Mouse (Mus musculus): ENCODE results near the gene Ldb1. TPM values are rescaled to one million over a fixed set of nuclear protein-coding genes. Genes with fewer than 3 reads are reported as not detected.

Ldb1 gene
- 138 and 139 TPM in 2 replicates for polyA plus RNA-seq (2016; fragmentation: Nextera tagmentation; extraction: Ambion mirVana)

DNA sequence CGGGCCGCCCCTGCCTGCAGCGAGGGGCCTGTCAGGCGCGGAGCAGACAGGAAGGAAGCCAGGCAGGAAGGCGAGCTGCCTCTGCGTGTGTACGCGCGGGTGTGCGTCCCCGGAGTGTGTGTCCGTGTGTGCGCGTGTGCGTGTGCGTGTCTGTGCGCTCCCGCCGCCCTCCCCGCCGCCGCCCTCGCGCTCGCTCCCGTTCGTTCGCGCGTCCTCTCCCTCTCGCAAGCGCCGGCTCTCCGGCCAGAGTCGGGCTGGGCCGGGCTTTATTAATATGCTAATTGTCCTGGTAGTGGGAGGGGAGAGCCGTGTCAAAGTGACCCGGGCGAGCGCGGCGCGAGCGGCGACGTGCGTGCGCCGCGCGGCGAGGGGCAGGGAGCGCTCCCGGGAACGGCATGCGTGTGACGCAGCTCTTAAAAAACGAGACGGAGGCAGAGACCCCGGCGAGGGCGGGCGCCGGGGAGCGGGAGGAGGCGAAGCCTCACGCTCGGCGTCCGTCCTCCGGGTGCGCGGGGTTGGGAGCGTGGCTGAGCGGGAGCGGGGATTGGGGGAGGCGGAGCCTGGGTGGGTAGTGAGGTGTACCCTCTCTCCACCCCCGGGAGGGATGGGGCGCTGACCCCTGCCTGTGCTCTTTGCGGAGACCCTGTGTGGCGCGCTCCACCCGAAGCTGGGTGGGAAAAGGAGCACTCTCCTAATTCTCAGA lies at the start of gene Ldb1:
TSS of gene Ldb1 (minus strand) at position 222 of the 703 bp plus-strand sequence.
- peaks cover 57% of the 10 kb centered on the region for H3K4me1 ChIP-seq
- H3K36me3 ChIP-seq (replicated peaks): no peaks in the 10 kb centered on the region
- peak within 1 kb of the TSS; percentile 98 for H3K9ac ChIP-seq
- H3K4me3 ChIP-seq (replicated peaks): peak within 1 kb of the TSS; percentile 95
- under 1% methylated on average over 83 of the region's 84 CpGs for WGBS
- H3K27ac ChIP-seq: peak within 1 kb of the TSS; percentile 99
- peak; percentile 71 for ATAC-seq (ENCODE audit: low FRiP score)
- no peaks in the 10 kb centered on the region for H3K27me3 ChIP-seq
- H3K9me3 ChIP-seq: no peaks in the 10 kb centered on the region
- H3K4me2 ChIP-seq: peak within 1 kb of the TSS; percentile 100

DNA sequence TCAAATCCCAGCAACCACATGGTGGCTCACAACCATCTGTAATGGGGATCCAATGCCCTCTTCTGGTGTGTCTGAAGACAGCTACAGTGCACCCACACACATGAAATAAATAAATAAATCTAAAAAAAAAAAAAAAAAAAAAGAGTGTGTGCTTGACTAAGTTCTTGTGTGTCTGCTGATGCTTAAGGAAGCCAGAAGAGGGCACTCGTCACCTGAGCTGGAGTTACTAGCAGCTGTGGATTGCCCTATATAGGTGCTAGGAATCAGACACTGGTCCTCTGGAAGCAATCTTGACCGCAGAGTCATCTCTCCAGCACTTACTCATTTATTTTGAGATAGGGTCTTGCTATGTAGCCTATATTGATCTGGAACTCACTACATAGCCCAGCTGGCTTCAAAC lies 49.1 kb upstream of the Ldb1 start:
- Histone ChIP-seq H3K9ac (no peak overlapping the region), H3K36me3 (replicated peaks) (no peaks in the 10 kb centered on the region), H3K27me3 (no peaks in the 10 kb centered on the region), H3K4me2 (no peak overlapping the region), H3K4me1 (no peaks in the 10 kb centered on the region), H3K9me3 (no peaks in the 10 kb centered on the region), H3K4me3 (replicated peaks) (no peak overlapping the region), H3K27ac (no peak overlapping the region)
- WGBS: 83% methylated on average over 2 of the region's 2 CpGs
- no peak for ATAC-seq (ENCODE audit: low FRiP score)

DNA sequence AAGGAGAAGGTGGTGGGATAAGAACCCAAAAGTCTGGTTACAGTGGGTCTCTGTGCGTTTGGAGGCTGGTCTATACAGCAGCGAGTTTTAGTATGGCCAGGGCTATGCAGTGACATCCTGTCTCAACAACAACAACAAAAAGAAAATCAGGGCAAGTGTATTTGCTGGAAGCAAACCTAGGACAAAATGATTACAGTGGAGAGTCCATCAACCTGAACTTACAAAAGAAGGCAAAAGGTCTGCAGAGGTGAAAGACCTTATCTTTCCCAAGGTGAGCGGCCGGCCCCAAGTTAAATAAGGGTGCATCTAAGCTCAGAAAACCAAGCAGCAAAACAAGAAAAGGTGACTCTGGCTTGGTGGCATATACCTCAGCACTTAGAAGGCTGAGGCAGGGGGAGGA lies 46.6 kb upstream of the Ldb1 start:
- Histone ChIP-seq H3K9me3 (no peaks in the 10 kb centered on the region), H3K27me3 (no peaks in the 10 kb centered on the region), H3K27ac (no peak overlapping the region), H3K4me3 (replicated peaks) (no peak overlapping the region), H3K36me3 (replicated peaks) (no peaks in the 10 kb centered on the region), H3K4me1 (no peaks in the 10 kb centered on the region), H3K4me2 (no peak overlapping the region), H3K9ac (no peak overlapping the region)
- ATAC-seq (ENCODE audit: low FRiP score): no peak
- 93% methylated on average over 4 of the region's 4 CpGs for WGBS

GRCm38 (mm10) chr19:46087871-46088270 lies 42.9 kb upstream of the Ldb1 start:
- 81% methylated on average over 7 of the region's 7 CpGs for WGBS
- no peaks in the 10 kb centered on the region for H3K27me3 ChIP-seq
- no peak overlapping the region for H3K4me2 ChIP-seq
- H3K9ac ChIP-seq: no peak overlapping the region
- peaks cover 29% of the 10 kb centered on the region for H3K36me3 ChIP-seq (replicated peaks)
- H3K27ac ChIP-seq: no peak overlapping the region
- H3K4me1 ChIP-seq: no peaks in the 10 kb centered on the region
- no peak overlapping the region for H3K4me3 ChIP-seq (replicated peaks)
- ATAC-seq (ENCODE audit: low FRiP score): no peak
- H3K9me3 ChIP-seq: no peaks in the 10 kb centered on the region

- H3K27me3 ChIP-seq: no peaks in the 10 kb centered on the region
- WGBS: 53% methylated on average over 3 of the region's 3 CpGs
- no peak overlapping the region for H3K4me2 ChIP-seq
- no peaks in the 10 kb centered on the region for H3K9me3 ChIP-seq
- H3K4me1 ChIP-seq: no peaks in the 10 kb centered on the region
- no peak overlapping the region for H3K9ac ChIP-seq
- no peak overlapping the region for H3K27ac ChIP-seq
- ATAC-seq (ENCODE audit: low FRiP score): no peak
- peaks cover 44% of the 10 kb centered on the region for H3K36me3 ChIP-seq (replicated peaks)
- no peak overlapping the region for H3K4me3 ChIP-seq (replicated peaks)
These were observed 41.3 kb upstream of the Ldb1 start for GRCm38 (mm10) chr19:46086337-46086736.

DNA sequence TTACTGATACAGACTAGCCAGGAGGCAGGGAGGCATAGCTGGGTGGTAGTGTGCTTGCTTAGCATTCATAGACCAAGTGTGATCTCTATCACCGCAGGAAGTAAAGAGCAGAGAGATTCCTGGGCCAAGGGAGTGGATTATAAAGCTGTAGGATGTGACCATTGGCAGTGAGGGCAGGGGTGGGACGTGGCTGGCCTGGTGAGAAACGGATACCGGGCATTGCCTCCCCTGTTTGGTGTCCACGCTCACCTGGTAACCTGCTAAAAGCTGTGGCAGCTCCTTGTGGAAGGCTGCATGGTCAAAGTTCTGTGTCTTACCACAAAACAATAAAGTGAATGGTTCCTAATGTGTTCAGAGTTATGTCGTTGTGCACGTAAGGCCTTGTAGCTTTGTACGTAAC lies 40.2 kb upstream of the Ldb1 start:
- 98% methylated on average over 8 of the region's 8 CpGs for WGBS
- no peak for ATAC-seq (ENCODE audit: low FRiP score)
- H3K36me3 ChIP-seq (replicated peaks): peaks cover 56% of the 10 kb centered on the region

DNA sequence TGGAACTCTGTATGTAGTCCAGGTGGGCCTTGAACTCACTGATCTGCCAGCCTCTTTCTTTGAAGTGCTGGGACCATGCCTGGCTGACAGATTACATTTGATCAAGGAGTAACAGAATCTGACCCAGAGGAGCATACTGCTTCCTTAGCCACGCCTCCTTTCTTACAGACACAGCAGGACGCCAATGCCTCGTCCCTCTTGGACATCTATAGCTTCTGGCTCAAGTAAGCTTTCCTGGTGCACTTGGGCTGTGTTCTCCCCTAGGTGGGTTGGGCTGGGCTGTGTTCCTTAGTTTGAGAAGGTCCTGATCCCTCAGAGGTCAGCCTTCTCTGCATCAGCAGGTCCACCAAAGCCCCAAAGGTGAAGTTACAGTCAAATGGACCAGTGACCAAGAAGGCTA lies 33.5 kb upstream of the Ldb1 start:
- Histone ChIP-seq H3K4me1 (peaks cover 19% of the 10 kb centered on the region), H3K4me3 (replicated peaks) (no peak overlapping the region), H3K27ac (no peak overlapping the region), H3K9me3 (no peaks in the 10 kb centered on the region), H3K4me2 (no peak overlapping the region), H3K27me3 (no peaks in the 10 kb centered on the region), H3K9ac (no peak overlapping the region), H3K36me3 (replicated peaks) (peaks cover 56% of the 10 kb centered on the region)
- 62% methylated on average over 3 of the region's 3 CpGs for whole genome bisulfite sequencing
- ATAC-seq (ENCODE audit: low FRiP score): no peak

More for the DNA sequence above, 40.2 kb upstream of the Ldb1 start:
- Histone ChIP-seq H3K4me2 (no peak overlapping the region), H3K4me1 (no peaks in the 10 kb centered on the region), H3K27me3 (no peaks in the 10 kb centered on the region), H3K9me3 (no peaks in the 10 kb centered on the region), H3K9ac (no peak overlapping the region), H3K4me3 (replicated peaks) (no peak overlapping the region), H3K27ac (no peak overlapping the region)

GRCm38 (mm10) chr19:46075616-46076607 lies 30.9 kb upstream of the Ldb1 start, which contains the start of gene Nolc1:
Nolc1 (plus strand) TSS chr19:46075863.
- Histone ChIP-seq H3K27me3 (no peaks in the 10 kb centered on the region), H3K27ac (peak within 1 kb of the TSS; percentile 66), H3K4me2 (peak within 1 kb of the TSS; percentile 82), H3K4me3 (replicated peaks) (peak within 1 kb of the TSS; percentile 76), H3K4me1 (peaks cover 19% of the 10 kb centered on the region), H3K36me3 (replicated peaks) (peaks cover 54% of the 10 kb centered on the region), H3K9me3 (no peaks in the 10 kb centered on the region), H3K9ac (peak within 1 kb of the TSS; percentile 67)
- ATAC-seq (ENCODE audit: low FRiP score): peak; percentile 95
- under 1% methylated on average over 66 of the region's 66 CpGs for WGBS

GRCm38 (mm10) chr19:46074266-46074665 lies 29.3 kb upstream of the Ldb1 start:
- no peak overlapping the region for H3K9ac ChIP-seq
- H3K9me3 ChIP-seq: no peaks in the 10 kb centered on the region
- no peak overlapping the region for H3K27ac ChIP-seq
- no peak overlapping the region for H3K4me2 ChIP-seq
- peaks cover 51% of the 10 kb centered on the region for H3K36me3 ChIP-seq (replicated peaks)
- 93% methylated on average over 5 of the region's 5 CpGs for WGBS
- no peak for ATAC-seq (ENCODE audit: low FRiP score)
- H3K4me3 ChIP-seq (replicated peaks): no peak overlapping the region
- H3K4me1 ChIP-seq: peaks cover 19% of the 10 kb centered on the region
- H3K27me3 ChIP-seq: no peaks in the 10 kb centered on the region

GRCm38 (mm10) chr19:46073285-46073684 lies 28.3 kb upstream of the Ldb1 start:
- peaks cover 49% of the 10 kb centered on the region for H3K36me3 ChIP-seq (replicated peaks)

GRCm38 (mm10) chr19:46068054-46068453 lies 23.0 kb upstream of the Ldb1 start:
- no peaks in the 10 kb centered on the region for H3K4me1 ChIP-seq
- peaks cover 92% of the 10 kb centered on the region for H3K36me3 ChIP-seq (replicated peaks)
- H3K4me3 ChIP-seq (replicated peaks): no peak overlapping the region
- no peak overlapping the region for H3K9ac ChIP-seq
- no peak overlapping the region for H3K27ac ChIP-seq
- H3K4me2 ChIP-seq: no peak overlapping the region
- WGBS: 79% methylated on average over 10 of the region's 10 CpGs
- no peaks in the 10 kb centered on the region for H3K27me3 ChIP-seq
- no peak for ATAC-seq (ENCODE audit: low FRiP score)
- H3K9me3 ChIP-seq: no peaks in the 10 kb centered on the region

More at GRCm38 (mm10) chr19:46073285-46073684, 28.3 kb upstream of the Ldb1 start:
- Histone ChIP-seq H3K27me3 (no peaks in the 10 kb centered on the region), H3K4me2 (no peak overlapping the region), H3K27ac (no peak overlapping the region), H3K4me1 (peaks cover 19% of the 10 kb centered on the region), H3K9ac (no peak overlapping the region), H3K9me3 (no peaks in the 10 kb centered on the region), H3K4me3 (replicated peaks) (no peak overlapping the region)
- WGBS: 85% methylated on average over 7 of the region's 7 CpGs
- no peak for ATAC-seq (ENCODE audit: low FRiP score)

DNA sequence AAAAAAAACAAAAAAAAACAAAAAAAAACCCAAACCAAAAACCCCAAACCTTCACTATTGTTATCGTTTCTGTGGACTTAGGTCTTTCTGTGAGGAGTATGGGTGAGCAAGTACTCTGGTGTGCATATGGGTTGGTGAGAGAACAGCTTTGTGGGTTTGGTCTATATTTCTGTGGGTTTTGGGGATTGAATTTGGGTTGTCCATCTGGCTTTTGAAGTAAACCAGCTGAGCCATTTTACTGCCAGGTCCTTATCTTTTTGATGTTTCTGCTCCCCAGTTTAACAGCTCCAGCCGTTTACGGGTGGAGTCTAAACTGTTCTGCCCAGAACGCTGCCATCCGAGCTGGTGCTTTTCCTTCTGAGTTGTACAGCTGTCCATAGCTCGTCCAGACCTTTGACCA lies 15.8 kb upstream of the Ldb1 start:
- no peak overlapping the region for H3K4me3 ChIP-seq (replicated peaks)
- H3K27ac ChIP-seq: no peak overlapping the region
- H3K27me3 ChIP-seq: no peaks in the 10 kb centered on the region
- no peak overlapping the region for H3K4me2 ChIP-seq
- WGBS: 94% methylated on average over 6 of the region's 6 CpGs
- no peaks in the 10 kb centered on the region for H3K9me3 ChIP-seq
- no peak for ATAC-seq (ENCODE audit: low FRiP score)
- H3K9ac ChIP-seq: no peak overlapping the region
- H3K36me3 ChIP-seq (replicated peaks): peaks cover 45% of the 10 kb centered on the region
- H3K4me1 ChIP-seq: peaks cover 16% of the 10 kb centered on the region

All from forebrain, embryonic 12.5 days (tissue).